Comparison of ENCODE assay signal across 21 mouse cellular contexts in genomic region chr3:79537626-79538203, GRCm38 (mm10). TPM values are rescaled to one million over a fixed set of nuclear protein-coding genes. Genes with fewer than 3 reads are reported as not detected.
A peak's percentile ranks its signal among the peaks of the same experiment; 100 is the strongest.
DNase-seq lines count a peak whose midpoint lies in the region; ATAC-seq and TF ChIP-seq lines count a peak whose summit lies in the region.
"Had no signal": no experiment of that assay in that cellular context is flagged by ENCODE, and none has a peak within 500 bp of the region (broad histone marks: within the 10 kb centered on the region; RNA-seq: fewer than 3 reads in every experiment).

No protein-coding gene starts in this region.

- H3K9ac ChIP-seq in heart, adult 2 months (ENCODE audit: low read depth, low read length) = no peak overlapping the region
- no peak overlapping the region for H3K9ac ChIP-seq in lung, embryonic 16.5 days (ENCODE audit: low read length)
- no peak overlapping the region for H3K9ac ChIP-seq in liver, embryonic 11.5 days (ENCODE audit: low read depth, low read length)
- no peak overlapping the region for H3K9ac ChIP-seq in stomach, postnatal 0 days (ENCODE audit: low read length)
- H3K9ac ChIP-seq: forebrain, embryonic 15.5 days; hindbrain, embryonic 12.5 days; liver, embryonic 15.5 days; neural tube, embryonic 13.5 days had no signal

- peak overlapping the region; percentile 15; the same call in 1 of the 2 replicates for H3K27ac ChIP-seq in heart, adult 2 months
- 0 out of 2 replicates have a peak overlapping the region, but pooled peaks have one; percentile 12 for H3K27ac ChIP-seq in lung, embryonic 16.5 days (ENCODE audit: low read length)
- 0 out of 2 replicates have a peak overlapping the region, but pooled peaks have one; percentile 11 for H3K27ac ChIP-seq in liver, embryonic 11.5 days (ENCODE audit: low read depth, low read length)
- no peak overlapping the region for H3K27ac ChIP-seq in stomach, postnatal 0 days (replicated peaks)
- H3K27ac ChIP-seq: embryonic facial prominence, embryonic 10.5 days; forebrain, embryonic 15.5 days; hindbrain, embryonic 12.5 days; liver, embryonic 15.5 days; neural tube, embryonic 13.5 days had no signal

- TF ChIP-seq EP300 in heart, adult 2 months (IDR thresholded peaks at IDR 0.05; ENCODE audit: insufficient read depth, low read depth, low read length) = no peak
- TF ChIP-seq EP300 in stomach, postnatal 0 days (optimal IDR thresholded peaks at IDR 0.05) = no peak

- no peaks in the 10 kb centered on the region for H3K27me3 ChIP-seq in heart, adult 2 months (ENCODE audit: control insufficient read depth, insufficient read depth, low read length)
- no peaks in the 10 kb centered on the region for H3K27me3 ChIP-seq in lung, embryonic 16.5 days (ENCODE audit: control insufficient read depth, insufficient read depth, low read depth, low read length)
- no peaks in the 10 kb centered on the region for H3K27me3 ChIP-seq in liver, embryonic 11.5 days (replicated peaks; ENCODE audit: control insufficient read depth, insufficient read depth, low read length)
- H3K27me3 ChIP-seq in stomach, postnatal 0 days (ENCODE audit: control insufficient read depth, insufficient read depth, low read length) = no peaks in the 10 kb centered on the region
- H3K27me3 ChIP-seq: forebrain, embryonic 15.5 days; hindbrain, embryonic 12.5 days; liver, embryonic 15.5 days; neural tube, embryonic 13.5 days had no signal

- intact Hi-C loops in heart, adult 2 months (cut with DNase I) = no loop called here

- WGBS in heart, adult 2 months = 61% methylated on average over 3 of the region's 3 CpGs
- 72% methylated on average over 3 of the region's 3 CpGs for WGBS in lung, embryonic 16.5 days
- WGBS in liver, embryonic 11.5 days = 70% methylated on average over 3 of the region's 3 CpGs
- 71% methylated on average over 3 of the region's 3 CpGs for WGBS in stomach, postnatal 0 days

- no peak overlapping the region for H3K4me3 ChIP-seq in heart, adult 2 months
- no peak overlapping the region for H3K4me3 ChIP-seq in lung, embryonic 16.5 days (ENCODE audit: low read length)
- no peak overlapping the region for H3K4me3 ChIP-seq in liver, embryonic 11.5 days (ENCODE audit: low read depth, low read length)
- no peak overlapping the region for H3K4me3 ChIP-seq in stomach, postnatal 0 days (ENCODE audit: low read depth, low read length)
- H3K4me3 ChIP-seq: embryonic facial prominence, embryonic 10.5 days; forebrain, embryonic 15.5 days; hindbrain, embryonic 12.5 days; liver, embryonic 15.5 days; neural tube, embryonic 13.5 days had no signal

- no peak overlapping the region for H3K4me2 ChIP-seq in lung, embryonic 16.5 days (ENCODE audit: low read depth, low read length)
- H3K4me2 ChIP-seq in liver, embryonic 11.5 days = peak overlapping the region; percentile 21; the same call in 1 of the 2 replicates
- H3K4me2 ChIP-seq in stomach, postnatal 0 days (replicated peaks; ENCODE audit: low read depth) = no peak overlapping the region
- H3K4me2 ChIP-seq: forebrain, embryonic 15.5 days; hindbrain, embryonic 12.5 days; liver, embryonic 15.5 days; midbrain, embryonic 11.5 days; neural tube, embryonic 13.5 days had no signal

- no peak for ATAC-seq in lung, embryonic 16.5 days (ENCODE audit: low read depth)
- peak; percentile 24; the same call in 1 of the 2 replicates for ATAC-seq in liver, embryonic 11.5 days (replicated peaks; ENCODE audit: low FRiP score)
- ATAC-seq in stomach, postnatal 0 days (ENCODE audit: low FRiP score, low TSS enrichment) = peak; percentile 53; the same call in 1 of the 2 replicates
- ATAC-seq: forebrain, embryonic 15.5 days had no signal

- H3K9me3 ChIP-seq in lung, embryonic 16.5 days (ENCODE audit: control insufficient read depth, low read length) = no peaks in the 10 kb centered on the region
- no peaks in the 10 kb centered on the region for H3K9me3 ChIP-seq in liver, embryonic 11.5 days (ENCODE audit: control insufficient read depth, low read length)
- no peaks in the 10 kb centered on the region for H3K9me3 ChIP-seq in stomach, postnatal 0 days (ENCODE audit: control insufficient read depth, low read length)
- H3K9me3 ChIP-seq: embryonic facial prominence, embryonic 10.5 days; forebrain, embryonic 15.5 days; hindbrain, embryonic 12.5 days; liver, embryonic 15.5 days; neural tube, embryonic 13.5 days had no signal

- no peak for TF ChIP-seq CTCF in heart, adult 2 months (IDR thresholded peaks at IDR 0.05)
- TF ChIP-seq CTCF in stomach, postnatal 0 days (IDR thresholded peaks at IDR 0.05; ENCODE audit: low read depth) = no peak

- H3K79me2 ChIP-seq in heart, adult 2 months (replicated peaks; ENCODE audit: control insufficient read depth, insufficient read depth, low read length) = 0 out of 2 replicates have a peak, but pooled peaks cover 4% of the 10 kb centered on the region

- H3K36me3 ChIP-seq in heart, adult 2 months (ENCODE audit: control insufficient read depth, insufficient read depth, low read length) = no peaks in the 10 kb centered on the region
- H3K36me3 ChIP-seq in lung, embryonic 16.5 days (ENCODE audit: control insufficient read depth, insufficient read depth, low read length) = no peaks in the 10 kb centered on the region
- no peaks in the 10 kb centered on the region for H3K36me3 ChIP-seq in liver, embryonic 11.5 days (ENCODE audit: control insufficient read depth, insufficient read depth, low read length)
- no peaks in the 10 kb centered on the region for H3K36me3 ChIP-seq in stomach, postnatal 0 days (ENCODE audit: control insufficient read depth, insufficient read depth, low read length)
- H3K36me3 ChIP-seq: embryonic facial prominence, embryonic 10.5 days; forebrain, embryonic 15.5 days; hindbrain, embryonic 12.5 days; liver, embryonic 15.5 days; neural tube, embryonic 13.5 days had no signal

- no peak for TF ChIP-seq POLR2A in heart, adult 2 months (IDR thresholded peaks at IDR 0.05; ENCODE audit: insufficient read depth, low read depth, low read length)

- H3K4me1 ChIP-seq in heart, adult 2 months (ENCODE audit: control insufficient read depth, insufficient read depth, low read length) = peaks cover 7% of the 10 kb centered on the region
- no peaks in the 10 kb centered on the region for H3K4me1 ChIP-seq in lung, embryonic 16.5 days (replicated peaks; ENCODE audit: control insufficient read depth, insufficient read depth, low read length)
- H3K4me1 ChIP-seq in liver, embryonic 11.5 days (replicated peaks; ENCODE audit: control insufficient read depth, insufficient read depth, low read length) = peaks cover 25% of the 10 kb centered on the region
- no peaks in the 10 kb centered on the region for H3K4me1 ChIP-seq in stomach, postnatal 0 days (replicated peaks; ENCODE audit: control insufficient read depth, insufficient read depth)
- H3K4me1 ChIP-seq: forebrain, embryonic 15.5 days; hindbrain, embryonic 12.5 days had no signal

- no peak for DNase-seq in heart, adult 2 months
- no peak for DNase-seq in heart, adult 18-20 months
- no peak for DNase-seq in lung, postnatal 25 days (ENCODE audit: low spot score)
- no peak for DNase-seq in liver, embryonic 11.5 days (ENCODE audit: low spot score)
- DNase-seq in stomach, postnatal 0 days (ENCODE audit: low spot score) = no peak
- DNase-seq in thymus, postnatal 36 days = no peak
- DNase-seq in left cerebral cortex, adult 11 months (ENCODE audit: low spot score) = no peak
- DNase-seq: adrenal gland, adult 2 months; cerebellum, postnatal 36 days; kidney, adult 11 months; left cerebral cortex, postnatal 4 days; lung, postnatal 4 days; right cerebral cortex, postnatal 14 days; thymus, postnatal 25 days had no signal

RNA-seq across cellular contexts. Expression of gene Fnip2, which starts 29.9 kb away (rescaled TPM):
- total RNA-seq in heart, adult 2 months (2021) = 10 to 100 TPM; 12.2 to 28.1 TPM
- 4.2 and 7.1 TPM in 2 replicates for polyA plus RNA-seq in heart, adult 2 months (2012; rRNA removed)
- 10 to 100 TPM; 24.7 to 24.8 TPM for total RNA-seq in heart, adult 18-20 months (2021)
- polyA plus RNA-seq in lung, embryonic 16.5 days (2015; fragmentation: Nextera tagmentation; extraction: Ambion mirVana) = 3.2 and 3.5 TPM in 2 replicates
- polyA plus RNA-seq in liver, embryonic 11.5 days (2014; fragmentation: Nextera tagmentation; extraction: Ambion mirVana) = 7.5 and 9.7 TPM in 2 replicates
- 2.5 and 2.6 TPM in 2 replicates for polyA plus RNA-seq in stomach, postnatal 0 days (2015; fragmentation: Nextera tagmentation; extraction: Ambion mirVana)

RNA-seq across cellular contexts. Expression of gene Ppid, which starts 53.4 kb away (rescaled TPM):
- 10 to 100 TPM; 39.9 to 42.9 TPM for total RNA-seq in heart, adult 2 months (2021)
- polyA plus RNA-seq in heart, adult 2 months (2012; rRNA removed) = 8.9 and 20.6 TPM in 2 replicates
- total RNA-seq in heart, adult 18-20 months (2021) = 10 to 100 TPM; 41.9 to 43.6 TPM
- polyA plus RNA-seq in lung, embryonic 16.5 days (2015; fragmentation: Nextera tagmentation; extraction: Ambion mirVana) = 150 and 152 TPM in 2 replicates
- 325 and 349 TPM in 2 replicates for polyA plus RNA-seq in liver, embryonic 11.5 days (2014; fragmentation: Nextera tagmentation; extraction: Ambion mirVana)
- 38.3 and 39.0 TPM in 2 replicates for polyA plus RNA-seq in stomach, postnatal 0 days (2015; fragmentation: Nextera tagmentation; extraction: Ambion mirVana)
